Mouse (Mus musculus): ENCODE data around the gene Ess2.

Ess2 gene

GRCm38 (mm10) chr16:17857157-17857556 is 54.0 kb downstream of the Ess2 start:
- DNase-seq (ENCODE audit: low spot score in 2 of 2) = no peak

GRCm38 (mm10) chr16:17853263-17853662 is 57.9 kb downstream of the Ess2 start:
- no peak for DNase-seq (ENCODE audit: low spot score in 2 of 2)

GRCm38 (mm10) chr16:17851860-17852259 is 59.3 kb downstream of the Ess2 start:
- DNase-seq (ENCODE audit: low spot score in 2 of 2) = no peak

GRCm38 (mm10) chr16:17851331-17851730 is 59.8 kb downstream of the Ess2 start:
- DNase-seq (ENCODE audit: low spot score in 2 of 2) = no peak

All from frontal cortex, postnatal 14 days (tissue).